Mouse (Mus musculus): ENCODE measurements around the gene Pla2g4e. TPM values are rescaled to one million over a fixed set of nuclear protein-coding genes. Genes with fewer than 3 reads are reported as not detected.
"Not testable (repeated sequence)": the region's sequence is repeated elsewhere in the genome, so short reads cannot be mapped to it uniquely, and the experiment has no call there.

Gene Pla2g4e
- total and polyA plus RNA-seq, 3 experiments: 0.05 TPM; not detected in 2

DNA sequence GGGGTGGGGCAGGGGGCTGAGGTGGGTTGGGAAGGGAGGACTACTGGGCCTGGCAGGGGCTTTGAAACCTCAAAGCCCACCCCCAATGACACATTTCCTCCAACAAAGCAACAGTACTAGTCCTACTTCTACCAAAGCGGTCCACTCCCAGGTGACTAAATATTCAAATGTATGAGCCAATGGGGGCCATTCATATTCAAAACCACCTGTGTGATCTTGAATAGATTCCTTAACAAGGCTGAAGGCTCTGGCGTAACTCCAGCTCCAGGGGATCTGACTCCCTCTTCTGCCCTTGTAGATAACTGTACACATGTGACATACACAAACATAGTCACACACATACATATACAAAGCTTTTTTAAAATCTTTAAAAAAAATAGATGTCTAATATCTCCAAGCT, 1.1 kb downstream of the Pla2g4e start:
- DNase-seq (ENCODE audit: low spot score): no peak
- no peaks in the 10 kb centered on the region for H3K4me1 ChIP-seq (ENCODE audit: insufficient read depth, low read depth, low read length)
- peaks cover 2% of the 10 kb centered on the region; the same call in 1 of the 2 replicates for H3K27me3 ChIP-seq (ENCODE audit: insufficient read depth, low read length)
- ATAC-seq (ENCODE audit: extremely low read depth, insufficient number of reproducible peaks, low FRiP score, poor library complexity, severe bottlenecking): no peak
- no peak overlapping the region for H3K4me3 ChIP-seq (ENCODE audit: low read depth, low read length)
- no peak for TF ChIP-seq POLR2AphosphoS5 (IDR thresholded peaks at IDR 0.05; ENCODE audit: insufficient replicate concordance, low read depth, low read length)
- TF ChIP-seq TAL1 (conservative IDR thresholded peaks at IDR 0.05; ENCODE audit: low read depth, low read length): no peak
- TF ChIP-seq CTCF (IDR thresholded peaks at IDR 0.05; ENCODE audit: low read depth, low read length): no peak
- no peak for TF ChIP-seq GATA1 (IDR thresholded peaks at IDR 0.05; ENCODE audit: borderline replicate concordance, low read length)
- no peak for TF ChIP-seq GATA2 (IDR thresholded peaks at IDR 0.05; ENCODE audit: borderline replicate concordance, low read depth, low read length)
- no peaks in the 10 kb centered on the region for H3K36me3 ChIP-seq (replicated peaks)
- no peaks in the 10 kb centered on the region for H3K9me3 ChIP-seq (replicated peaks)

DNA sequence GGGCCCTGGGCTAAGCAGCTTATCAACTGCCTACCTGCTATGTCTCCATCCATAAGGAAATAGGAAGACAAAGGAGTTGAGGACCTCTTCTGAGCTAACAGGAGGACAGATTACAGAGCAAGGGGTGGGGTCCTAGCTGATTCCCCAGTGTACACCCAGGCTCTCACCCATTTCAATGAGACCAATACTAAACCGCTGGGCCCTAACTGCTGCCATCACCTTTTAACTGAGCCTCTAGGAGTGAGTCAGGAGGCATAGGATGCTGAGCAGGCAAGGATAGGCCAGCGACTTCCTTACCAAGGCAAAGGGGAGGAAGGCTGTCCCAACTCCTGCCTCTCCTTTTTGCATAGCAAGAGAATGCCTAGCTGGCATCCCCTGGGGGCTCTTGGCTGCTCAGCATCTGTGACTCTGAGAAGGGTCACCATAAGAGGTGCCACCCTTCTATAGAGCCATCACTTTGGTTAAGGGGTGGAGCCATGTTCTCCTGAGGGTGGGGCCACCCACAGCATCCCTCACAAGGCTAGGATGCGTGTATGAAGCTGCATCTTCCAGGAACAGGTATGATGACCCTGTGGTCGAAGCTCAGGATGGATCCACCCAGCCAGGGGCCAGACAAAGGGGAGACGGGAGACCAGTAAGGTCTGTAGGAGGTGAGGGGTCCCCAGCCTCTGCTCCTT, 2.2 kb downstream of the Pla2g4e start:
- H3K27me3 ChIP-seq (ENCODE audit: insufficient read depth, low read length): peaks cover 3% of the 10 kb centered on the region
- no peaks in the 10 kb centered on the region for H3K36me3 ChIP-seq (replicated peaks)
- no peak for TF ChIP-seq CTCF (IDR thresholded peaks at IDR 0.05; ENCODE audit: low read depth, low read length)
- TF ChIP-seq GATA1 (IDR thresholded peaks at IDR 0.05; ENCODE audit: borderline replicate concordance, low read length): no peak
- no peak for TF ChIP-seq GATA2 (IDR thresholded peaks at IDR 0.05; ENCODE audit: borderline replicate concordance, low read depth, low read length)
- no peak for TF ChIP-seq POLR2AphosphoS5 (IDR thresholded peaks at IDR 0.05; ENCODE audit: insufficient replicate concordance, low read depth, low read length)
- no peak for TF ChIP-seq TAL1 (conservative IDR thresholded peaks at IDR 0.05; ENCODE audit: low read depth, low read length)
- no peaks in the 10 kb centered on the region for H3K4me1 ChIP-seq (ENCODE audit: insufficient read depth, low read depth, low read length)
- H3K9me3 ChIP-seq (replicated peaks): no peaks in the 10 kb centered on the region
- DNase-seq (ENCODE audit: low spot score) (no peak), ATAC-seq (ENCODE audit: extremely low read depth, insufficient number of reproducible peaks, low FRiP score, poor library complexity, severe bottlenecking) (no peak)
- no peak overlapping the region for H3K4me3 ChIP-seq (ENCODE audit: low read depth, low read length)

DNA sequence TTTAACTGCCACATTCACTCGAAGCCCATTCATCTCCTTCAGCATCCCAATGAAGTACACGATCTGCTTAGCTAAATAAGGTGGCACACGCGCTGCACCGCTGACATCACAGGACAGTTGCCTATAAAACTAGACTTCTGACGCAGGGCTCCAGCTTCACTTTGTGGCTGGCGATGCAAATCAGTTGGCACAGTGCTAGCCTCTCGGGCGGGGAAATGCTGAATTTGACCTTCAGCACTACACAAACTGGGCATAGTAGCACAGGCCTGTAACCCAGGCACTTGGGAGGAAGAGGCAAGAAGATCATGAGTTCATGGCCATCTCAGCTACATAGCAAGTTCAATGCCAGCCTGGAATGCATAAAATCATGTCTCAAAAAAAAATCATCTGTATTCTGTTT, 6.4 kb downstream of the Pla2g4e start:
- H3K27me3 ChIP-seq (ENCODE audit: insufficient read depth, low read length): peaks cover 16% of the 10 kb centered on the region
- not testable (repeated sequence) for H3K36me3 ChIP-seq (replicated peaks); H3K4me1 ChIP-seq (ENCODE audit: insufficient read depth, low read depth, low read length); H3K9me3 ChIP-seq (replicated peaks); DNase-seq (ENCODE audit: low spot score); ATAC-seq (ENCODE audit: extremely low read depth, insufficient number of reproducible peaks, low FRiP score, poor library complexity, severe bottlenecking); H3K4me3 ChIP-seq (ENCODE audit: low read depth, low read length)

DNA sequence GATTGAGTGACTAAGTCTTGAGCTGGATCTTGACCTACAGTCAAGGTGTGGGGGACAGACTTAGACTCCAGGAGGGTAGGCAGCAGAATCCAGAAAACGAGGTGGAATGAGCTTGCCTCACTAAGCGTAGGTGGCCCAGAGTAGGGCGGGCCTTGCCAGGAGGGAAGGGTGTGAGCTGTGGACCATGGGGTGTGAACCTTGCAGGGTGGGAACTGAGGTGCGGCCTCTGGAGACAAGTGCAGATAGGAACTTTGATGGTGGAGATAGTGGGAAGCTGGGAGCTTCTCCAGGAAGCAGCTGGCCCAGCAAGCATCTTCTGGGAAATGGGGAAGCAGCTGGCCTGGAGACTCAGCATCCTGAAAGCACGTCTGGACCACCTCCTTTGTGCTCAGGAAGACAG, 7.4 kb downstream of the Pla2g4e start:
- no peaks in the 10 kb centered on the region for H3K9me3 ChIP-seq (replicated peaks)
- DNase-seq (ENCODE audit: low spot score) (no peak), ATAC-seq (ENCODE audit: extremely low read depth, insufficient number of reproducible peaks, low FRiP score, poor library complexity, severe bottlenecking) (no peak)
- H3K4me3 ChIP-seq (ENCODE audit: low read depth, low read length): no peak overlapping the region
- H3K27me3 ChIP-seq (ENCODE audit: insufficient read depth, low read length): peaks cover 16% of the 10 kb centered on the region
- no peaks in the 10 kb centered on the region for H3K36me3 ChIP-seq (replicated peaks)
- no peak for TF ChIP-seq GATA1 (IDR thresholded peaks at IDR 0.05; ENCODE audit: borderline replicate concordance, low read length)
- no peak for TF ChIP-seq GATA2 (IDR thresholded peaks at IDR 0.05; ENCODE audit: borderline replicate concordance, low read depth, low read length)
- TF ChIP-seq TAL1 (conservative IDR thresholded peaks at IDR 0.05; ENCODE audit: low read depth, low read length): no peak
- no peak for TF ChIP-seq POLR2AphosphoS5 (IDR thresholded peaks at IDR 0.05; ENCODE audit: insufficient replicate concordance, low read depth, low read length)
- TF ChIP-seq CTCF (IDR thresholded peaks at IDR 0.05; ENCODE audit: low read depth, low read length): no peak
- H3K4me1 ChIP-seq (ENCODE audit: insufficient read depth, low read depth, low read length): no peaks in the 10 kb centered on the region

DNA sequence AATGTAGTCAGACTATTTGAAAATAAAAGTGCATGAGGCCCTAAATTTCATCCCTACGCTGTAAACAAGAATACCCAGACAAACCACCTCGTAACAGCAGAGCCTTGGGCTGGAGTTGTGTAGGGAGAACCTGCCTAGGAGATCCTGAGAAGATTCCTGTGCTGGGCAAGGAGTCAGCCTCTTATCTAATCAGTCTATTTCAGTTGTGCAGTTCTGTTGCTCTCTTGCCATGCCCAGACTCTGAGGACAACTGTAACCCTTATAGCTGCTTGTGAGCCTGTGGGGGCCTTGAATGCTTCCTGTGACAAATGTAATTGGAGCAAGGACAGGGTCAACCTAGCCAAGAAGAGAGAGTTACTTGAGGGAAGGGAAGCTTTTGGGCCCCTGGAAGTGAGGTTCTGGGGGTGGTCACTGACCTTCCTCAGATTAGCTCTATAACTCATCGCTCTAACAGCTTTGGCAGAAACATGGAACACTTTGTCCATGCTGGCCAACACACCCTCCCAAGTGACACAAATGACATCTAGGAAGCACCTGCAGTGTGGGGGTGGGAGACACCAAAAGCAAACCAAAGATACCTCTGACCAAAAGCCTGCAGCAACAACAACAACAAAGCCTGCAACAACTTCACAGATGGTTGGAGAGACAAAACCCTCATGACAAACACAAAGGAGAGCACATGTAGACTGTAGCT, 9.0 kb downstream of the Pla2g4e start:
- Histone ChIP-seq H3K4me3 (ENCODE audit: low read depth, low read length) (no peak overlapping the region), H3K36me3 (replicated peaks) (no peaks in the 10 kb centered on the region), H3K9me3 (replicated peaks) (no peaks in the 10 kb centered on the region), H3K4me1 (ENCODE audit: insufficient read depth, low read depth, low read length) (no peaks in the 10 kb centered on the region), H3K27me3 (ENCODE audit: insufficient read depth, low read length) (peaks cover 14% of the 10 kb centered on the region)
- DNase-seq (ENCODE audit: low spot score) (no peak), ATAC-seq (ENCODE audit: extremely low read depth, insufficient number of reproducible peaks, low FRiP score, poor library complexity, severe bottlenecking) (no peak)
- TF ChIP-seq POLR2AphosphoS5 (IDR thresholded peaks at IDR 0.05; ENCODE audit: insufficient replicate concordance, low read depth, low read length) (no peak), TAL1 (conservative IDR thresholded peaks at IDR 0.05; ENCODE audit: low read depth, low read length) (no peak), GATA1 (IDR thresholded peaks at IDR 0.05; ENCODE audit: borderline replicate concordance, low read length) (no peak), GATA2 (IDR thresholded peaks at IDR 0.05; ENCODE audit: borderline replicate concordance, low read depth, low read length) (no peak), CTCF (IDR thresholded peaks at IDR 0.05; ENCODE audit: low read depth, low read length) (no peak)

DNA sequence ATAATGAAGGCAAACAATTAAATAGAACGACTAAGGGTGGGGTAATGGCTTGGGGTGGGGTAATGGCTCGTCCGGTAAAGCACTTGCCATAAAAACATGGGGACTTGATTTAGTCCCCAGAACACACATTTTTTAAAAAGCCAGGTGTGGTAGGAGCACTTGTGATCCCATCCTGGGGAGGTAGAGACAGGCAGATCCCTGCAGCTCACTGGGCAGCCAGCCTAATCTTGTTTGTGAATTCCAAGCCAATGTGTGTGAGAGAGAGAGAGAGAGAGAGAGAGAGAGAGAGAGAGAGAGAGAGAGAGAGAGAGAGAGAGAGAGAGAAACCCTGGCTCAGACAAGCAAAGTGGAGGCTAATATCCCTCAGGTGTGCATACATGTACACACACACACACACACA, 9.8 kb downstream of the Pla2g4e start:
- H3K4me3 ChIP-seq (ENCODE audit: low read depth, low read length): no peak overlapping the region
- DNase-seq (ENCODE audit: low spot score): no peak
- no peaks in the 10 kb centered on the region for H3K9me3 ChIP-seq (replicated peaks)
- ATAC-seq (ENCODE audit: extremely low read depth, insufficient number of reproducible peaks, low FRiP score, poor library complexity, severe bottlenecking): no peak
- H3K36me3 ChIP-seq (replicated peaks): no peaks in the 10 kb centered on the region
- H3K27me3 ChIP-seq (ENCODE audit: insufficient read depth, low read length): peaks cover 14% of the 10 kb centered on the region
- no peaks in the 10 kb centered on the region for H3K4me1 ChIP-seq (ENCODE audit: insufficient read depth, low read depth, low read length)
- TF ChIP-seq POLR2AphosphoS5 (IDR thresholded peaks at IDR 0.05; ENCODE audit: insufficient replicate concordance, low read depth, low read length): no peak
- TF ChIP-seq CTCF (IDR thresholded peaks at IDR 0.05; ENCODE audit: low read depth, low read length): no peak
- no peak for TF ChIP-seq GATA2 (IDR thresholded peaks at IDR 0.05; ENCODE audit: borderline replicate concordance, low read depth, low read length)
- TF ChIP-seq TAL1 (conservative IDR thresholded peaks at IDR 0.05; ENCODE audit: low read depth, low read length): no peak
- TF ChIP-seq GATA1 (IDR thresholded peaks at IDR 0.05; ENCODE audit: borderline replicate concordance, low read length): no peak
